Mouse (Mus musculus) myocyte (in vitro differentiated cells): ENCODE data around the gene Banf2.

Experiments used
- CEBPB ChIP-seq: IDR thresholded peaks from 2 replicates; pipeline ENCODE4 v1.6.1; 2011; ENCODE audit warnings: mild to moderate bottlenecking, moderate library complexity; ENCODE audit not compliant: poor library complexity, insufficient read depth, severe bottlenecking
- E2F4 ChIP-seq: IDR thresholded peaks from one replicate; pipeline ENCODE4 v1.6.1; 2011; ENCODE audit warnings: mild to moderate bottlenecking, control low read depth, moderate library complexity; ENCODE audit not compliant: insufficient read depth
- MAX ChIP-seq: IDR thresholded peaks from one replicate; pipeline ENCODE4 v1.6.1; 2011; ENCODE audit warnings: low read depth, mild to moderate bottlenecking, control low read depth
- MYOD1 ChIP-seq, 3 experiments: IDR thresholded peaks; one replicate each; pipeline ENCODE4 v1.6.1; 2011; ENCODE audit warnings: control low read depth in 2 of 3, low read depth in 2 of 3, mild to moderate bottlenecking in 2 of 3, moderate library complexity in 1 of 3; ENCODE audit not compliant: insufficient read length in 2 of 3, control insufficient read depth in 1 of 3
- MYOG ChIP-seq, 3 experiments: IDR thresholded peaks; one replicate each; pipeline ENCODE4 v1.6.1; 2011; ENCODE audit warnings: control low read depth in 2 of 3, low read depth in 2 of 3, mild to moderate bottlenecking in 2 of 3; ENCODE audit not compliant: insufficient read length in 2 of 3, control insufficient read depth in 1 of 3, insufficient read depth in 1 of 3
- POLR2A ChIP-seq: IDR thresholded peaks from one replicate; pipeline ENCODE4 v1.6.1; 2011; ENCODE audit warnings: low read depth, mild to moderate bottlenecking, control low read depth, moderate library complexity; ENCODE audit not compliant: insufficient read length
- POLR2AphosphoS2 ChIP-seq: IDR thresholded peaks from one replicate; pipeline ENCODE4 v1.6.1; 2011; ENCODE audit warnings: low read depth, control low read depth; ENCODE audit not compliant: insufficient read length
- REST ChIP-seq: IDR thresholded peaks from one replicate; pipeline ENCODE4 v1.6.1; 2011; ENCODE audit warnings: mild to moderate bottlenecking, control low read depth, moderate library complexity; ENCODE audit not compliant: insufficient read depth, insufficient read length
- SRF ChIP-seq: IDR thresholded peaks from one replicate; pipeline ENCODE4 v1.6.1; 2011; ENCODE audit warnings: low read depth; ENCODE audit not compliant: control insufficient read depth, insufficient read length
- USF1 ChIP-seq: IDR thresholded peaks from one replicate; pipeline ENCODE4 v1.6.1; 2011; ENCODE audit warnings: low read depth, mild to moderate bottlenecking, control low read depth, moderate library complexity

DNA sequence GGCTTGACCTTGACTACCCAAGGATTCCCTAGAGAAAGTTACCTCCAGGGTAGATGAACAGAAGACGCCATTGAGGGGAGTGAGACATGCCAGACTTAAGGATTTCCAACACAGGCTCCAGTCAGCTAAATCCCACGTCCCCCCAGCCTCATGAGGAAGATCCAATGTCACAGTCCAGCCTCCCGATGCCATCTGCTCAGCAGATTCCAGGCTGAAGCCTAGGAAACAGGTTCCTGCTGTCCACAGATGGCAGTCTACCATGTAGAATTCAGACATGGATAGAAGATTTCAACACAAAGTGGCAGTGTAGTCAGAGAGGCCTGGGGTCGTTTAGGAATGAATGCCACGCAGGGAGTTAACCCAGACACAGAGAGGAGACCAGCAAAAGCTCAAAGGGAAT, 18.4 kb upstream of the Banf2 start:
- no peak for TF ChIP-seq CEBPB
- TF ChIP-seq POLR2A = no peak
- no peak for TF ChIP-seq MYOG (IDR thresholded peaks at IDR 0.05; ENCODE audit: control insufficient read depth in 1 of 3, insufficient read depth in 1 of 3, insufficient read length in 2 of 3, low read depth in 2 of 3)
- TF ChIP-seq MYOD1 (IDR thresholded peaks at IDR 0.05; ENCODE audit: control insufficient read depth in 1 of 3, insufficient read length in 2 of 3, low read depth in 2 of 3) = no peak
- TF ChIP-seq E2F4 = no peak
- TF ChIP-seq MAX = no peak
- no peak for TF ChIP-seq POLR2AphosphoS2
- TF ChIP-seq REST = no peak
- no peak for TF ChIP-seq USF1
- TF ChIP-seq SRF = no peak
